Mouse (Mus musculus): ENCODE measurements at regions not wholly inside any gene's neighbourhood (a gene's known extent, or its start where the extent isn't known, plus 50 kb on each side); places are given as distances from the start of the nearest gene placed in this dataset.

GRCm38 (mm10) chr1:128470786-128471185, 53.6 kb upstream of the Dars start:
- intact Hi-C loops (cut with DNase I), result loop anchor here (5.0 kb wide), 1 partner anchor 122 kb away; the partner anchor contains the start of gene Cxcr4
- no peak for DNase-seq

DNA sequence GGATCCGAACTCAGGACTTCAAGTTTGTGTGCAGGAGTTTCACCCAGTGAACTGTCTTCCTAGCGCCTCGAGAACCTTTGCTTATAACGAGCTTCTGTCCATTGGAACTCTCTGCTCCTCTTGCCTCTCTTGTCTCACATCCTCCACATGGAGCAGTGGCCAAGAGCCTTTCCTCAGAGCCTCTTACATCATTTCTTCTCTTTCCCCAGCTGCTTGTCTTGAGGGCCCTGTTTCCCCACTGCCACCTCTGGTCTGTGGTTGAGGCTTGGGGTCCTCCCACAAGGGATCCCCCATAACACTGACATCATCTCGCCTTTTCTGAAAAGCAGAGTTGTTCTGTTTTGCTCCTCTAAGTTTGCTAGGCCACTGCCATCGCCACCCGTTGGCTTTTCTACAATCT, 51.9 kb upstream of the Dars start:
- DNase-seq, result no peak
- intact Hi-C loops (cut with DNase I), result no loop called here
